Mouse (Mus musculus) forebrain, postnatal 0 days (tissue): Measurements from ENCODE around the gene Tceal9. TPM values are rescaled to one million over a fixed set of nuclear protein-coding genes. Genes with fewer than 3 reads are reported as not detected.

Source experiments
- ATAC-seq: fragments of 200-750 bp; cut with Nextera tagmentation; 2 replicates; pipeline ENCODE4 v1.8.0; 2017; ENCODE audit warnings: mild to moderate bottlenecking, moderate library complexity
- DNase-seq: peaks from one replicate; pipeline ENCODE4 v3.0.0-alpha.2; 2015
- H3K27ac ChIP-seq: fragments of 300-500 bp; sonication (generic); 2 replicates; pipeline ENCODE4 v1.5.1; 2014; ENCODE audit warnings: low read depth, mild to moderate bottlenecking, antibody characterized with exemption, low read length, moderate library complexity, mixed read lengths
- H3K27me3 ChIP-seq: fragments of 300-500 bp; sonication (generic); 2 replicates; pipeline ENCODE4 v1.6.1; 2014; ENCODE audit warnings: mild to moderate bottlenecking, low read length, mixed read lengths; ENCODE audit not compliant: insufficient read depth
- H3K36me3 ChIP-seq: fragments of 300-500 bp; sonication (generic); 2 replicates; pipeline ENCODE4 v1.6.1; 2014; ENCODE audit warnings: mild to moderate bottlenecking, moderate library complexity; ENCODE audit not compliant: insufficient read depth
- H3K4me1 ChIP-seq: fragments of 300-500 bp; sonication (generic); 2 replicates; pipeline ENCODE4 v1.6.1; 2014; ENCODE audit warnings: antibody characterized with exemption; ENCODE audit not compliant: insufficient read depth
- H3K4me2 ChIP-seq: fragments of 300-500 bp; sonication (generic); 2 replicates; pipeline ENCODE4 v1.6.1; 2014; ENCODE audit warnings: low read depth, mild to moderate bottlenecking, moderate library complexity
- H3K4me3 ChIP-seq: fragments of 300-500 bp; sonication (generic); 2 replicates; pipeline ENCODE4 v1.5.1; 2014; ENCODE audit warnings: low read depth, low read length, mixed read lengths
- H3K9ac ChIP-seq: fragments of 300-500 bp; sonication (generic); 2 replicates; pipeline ENCODE4 v1.6.1; 2014; ENCODE audit warnings: mild to moderate bottlenecking
- H3K9me3 ChIP-seq: fragments of 300-500 bp; sonication (generic); 2 replicates; pipeline ENCODE4 v1.6.1; 2016; ENCODE audit warnings: low read length
- CTCF ChIP-seq: sonication (generic); IDR thresholded peaks from 2 replicates; pipeline ENCODE4 v1.5.1; 2016; ENCODE audit warnings: antibody characterized with exemption, control low read depth, low read depth
- WGBS: fragments of 180-500 bp; shearing (Covaris S2); extraction: QIAGEN DNeasy Blood & Tissue Kit; methylation state at CpG from one replicate; pipeline ENCODE4 v1.1.7; 2014; 5-methylcytosine and 5-hydroxymethylcytosine counted together
- polyA plus RNA-seq: library from polyadenylated mRNA; unstranded; fragments of >200 nt; fragmentation: Nextera tagmentation; extraction: Ambion mirVana; gene quantifications from 2 replicates; pipeline ENCODE4 v1.2.1, GENCODE M21; 2015
- total RNA-seq: library from RNA; depleted of rRNA; stranded (reverse); fragments of >200 nt; gene quantifications from 2 replicates; pipeline ENCODE4 v1.2.3, GENCODE M21; 2014

Gene Tceal9
- total and polyA plus RNA-seq, 2 experiments from 2014 or later: 182 to 263 TPM

DNA sequence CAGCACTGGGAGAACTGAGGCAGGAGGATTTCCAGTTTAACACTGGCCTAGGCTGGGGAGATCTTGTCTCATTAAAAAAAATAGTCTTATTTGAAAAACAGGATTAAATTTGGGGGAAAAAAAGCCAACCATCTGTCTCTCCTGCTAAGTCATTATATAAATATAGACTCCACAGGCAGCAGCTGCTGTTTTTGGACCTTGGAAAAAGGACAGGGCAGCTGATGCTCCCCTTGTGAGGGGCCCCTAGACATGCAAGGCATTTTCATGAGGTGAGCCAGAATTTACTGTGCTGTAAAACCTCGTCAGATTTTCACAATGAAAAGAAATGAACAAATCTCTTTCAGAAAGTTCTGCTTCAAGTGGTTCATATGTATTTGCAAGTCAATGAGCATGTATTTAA is 28.6 kb upstream of the Tceal9 start:
- H3K9me3 ChIP-seq: no peaks in the 10 kb centered on the region
- no peak for DNase-seq
- H3K9ac ChIP-seq: no peak overlapping the region

DNA sequence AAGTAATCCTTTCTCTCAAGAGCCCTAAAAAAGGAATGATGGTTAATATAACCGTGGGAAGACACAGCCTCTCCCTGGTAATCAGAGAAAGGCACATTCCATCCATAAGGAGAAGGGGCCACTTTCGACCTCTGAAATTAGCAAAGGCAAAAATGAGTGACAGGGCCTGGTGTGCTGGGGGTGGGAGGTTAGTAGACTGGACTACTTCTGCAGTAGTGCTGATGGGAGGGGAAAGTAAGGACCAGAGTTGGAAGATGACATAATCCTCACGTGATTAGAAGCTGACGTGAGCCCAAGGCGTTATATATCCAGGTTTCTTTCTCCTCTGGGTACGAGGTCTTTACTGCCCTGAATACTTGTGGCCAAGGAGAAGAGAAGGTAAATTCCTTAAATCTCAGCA is 21.2 kb upstream of the Tceal9 start:
- Histone ChIP-seq H3K36me3 (no peaks in the 10 kb centered on the region), H3K4me1 (no peaks in the 10 kb centered on the region), H3K4me2 (no peak overlapping the region), H3K27me3 (no peaks in the 10 kb centered on the region), H3K9me3 (no peaks in the 10 kb centered on the region), H3K27ac (no peak overlapping the region), H3K9ac (no peak overlapping the region), H3K4me3 (no peak overlapping the region)
- ATAC-seq (no peak), DNase-seq (no peak)
- 74% methylated on average over 6 of the region's 6 CpGs for WGBS
- no peak for TF ChIP-seq CTCF

More for the DNA sequence above, 28.6 kb upstream of the Tceal9 start:
- no peaks in the 10 kb centered on the region for H3K36me3 ChIP-seq
- no peak overlapping the region for H3K4me3 ChIP-seq
- 30% methylated on average over 1 of the region's 1 CpGs for WGBS
- H3K27ac ChIP-seq: no peak overlapping the region
- no peak for TF ChIP-seq CTCF
- ATAC-seq: no peak
- no peaks in the 10 kb centered on the region for H3K27me3 ChIP-seq
- H3K4me1 ChIP-seq: no peaks in the 10 kb centered on the region
- no peak overlapping the region for H3K4me2 ChIP-seq

- H3K27me3 ChIP-seq: no peaks in the 10 kb centered on the region
- H3K4me2 ChIP-seq: no peak overlapping the region
- 61% methylated on average over 5 of the region's 5 CpGs for WGBS
- no peaks in the 10 kb centered on the region for H3K36me3 ChIP-seq
- H3K4me3 ChIP-seq: no peak overlapping the region
- TF ChIP-seq CTCF: no peak
- ATAC-seq (no peak), DNase-seq (no peak)
- no peaks in the 10 kb centered on the region for H3K4me1 ChIP-seq
- H3K9me3 ChIP-seq: no peaks in the 10 kb centered on the region
- no peak overlapping the region for H3K27ac ChIP-seq
- no peak overlapping the region for H3K9ac ChIP-seq
Observed at GRCm38 (mm10) chrX:136227768-136228167, 17.1 kb upstream of the Tceal9 start.

DNA sequence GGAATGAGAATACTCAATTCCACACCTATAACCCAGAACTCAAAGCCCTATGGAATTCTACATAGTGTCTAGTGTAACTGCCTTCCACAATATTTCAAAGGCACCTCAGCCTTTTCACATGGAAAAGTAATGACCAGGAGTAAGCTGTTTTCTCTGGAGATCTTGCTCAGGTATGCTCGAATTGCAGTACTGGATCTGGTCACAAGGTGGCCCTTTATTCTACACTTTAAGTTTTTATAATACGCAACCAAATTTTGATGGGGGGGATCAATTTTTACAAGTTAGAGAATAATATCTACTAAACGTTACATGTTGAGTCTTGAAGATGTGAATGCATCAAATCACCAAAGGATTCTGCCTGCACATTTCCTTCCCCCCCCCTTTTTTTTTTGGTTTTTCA is 6.8 kb upstream of the Tceal9 start:
- H3K9me3 ChIP-seq: no peaks in the 10 kb centered on the region
- H3K36me3 ChIP-seq: no peaks in the 10 kb centered on the region
- ATAC-seq (no peak), DNase-seq (peak; percentile 65)
- peak; percentile 58 for TF ChIP-seq CTCF
- no peaks in the 10 kb centered on the region for H3K4me1 ChIP-seq
- WGBS: 43% methylated on average over 3 of the region's 3 CpGs
- no peak overlapping the region for H3K4me3 ChIP-seq
- H3K4me2 ChIP-seq: no peak overlapping the region
- no peak overlapping the region for H3K9ac ChIP-seq
- H3K27ac ChIP-seq: no peak overlapping the region
- no peaks in the 10 kb centered on the region for H3K27me3 ChIP-seq

DNA sequence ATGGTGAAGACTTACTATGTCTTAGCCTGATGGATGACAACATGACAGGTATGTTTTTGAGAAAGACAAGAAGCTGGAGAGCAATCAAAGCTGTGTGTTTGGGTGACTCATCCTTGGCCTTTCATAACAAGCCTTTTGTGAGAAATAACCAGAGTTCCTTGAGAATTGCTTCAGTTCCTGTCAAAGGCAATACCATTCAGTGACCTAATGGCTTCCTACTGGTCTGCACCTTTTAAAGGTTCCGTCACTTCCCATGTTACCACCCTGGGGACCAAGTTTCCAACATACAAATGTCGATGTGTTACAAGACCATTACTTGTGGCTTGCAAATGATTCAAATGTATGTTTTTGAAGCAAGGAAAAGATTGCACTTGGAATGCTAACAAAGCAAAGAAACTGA is 1.7 kb upstream of the Tceal9 start:
- H3K36me3 ChIP-seq: 0 out of 2 replicates have a peak, but pooled peaks cover 2% of the 10 kb centered on the region
- DNase-seq (no peak), ATAC-seq (no peak)
- H3K27ac ChIP-seq: no peak overlapping the region
- H3K9me3 ChIP-seq: no peaks in the 10 kb centered on the region
- H3K4me3 ChIP-seq: no peak overlapping the region
- 89% methylated on average over 2 of the region's 2 CpGs for WGBS
- H3K27me3 ChIP-seq: no peaks in the 10 kb centered on the region
- no peak overlapping the region for H3K4me2 ChIP-seq
- no peak overlapping the region for H3K9ac ChIP-seq
- no peak for TF ChIP-seq CTCF
- no peaks in the 10 kb centered on the region for H3K4me1 ChIP-seq

DNA sequence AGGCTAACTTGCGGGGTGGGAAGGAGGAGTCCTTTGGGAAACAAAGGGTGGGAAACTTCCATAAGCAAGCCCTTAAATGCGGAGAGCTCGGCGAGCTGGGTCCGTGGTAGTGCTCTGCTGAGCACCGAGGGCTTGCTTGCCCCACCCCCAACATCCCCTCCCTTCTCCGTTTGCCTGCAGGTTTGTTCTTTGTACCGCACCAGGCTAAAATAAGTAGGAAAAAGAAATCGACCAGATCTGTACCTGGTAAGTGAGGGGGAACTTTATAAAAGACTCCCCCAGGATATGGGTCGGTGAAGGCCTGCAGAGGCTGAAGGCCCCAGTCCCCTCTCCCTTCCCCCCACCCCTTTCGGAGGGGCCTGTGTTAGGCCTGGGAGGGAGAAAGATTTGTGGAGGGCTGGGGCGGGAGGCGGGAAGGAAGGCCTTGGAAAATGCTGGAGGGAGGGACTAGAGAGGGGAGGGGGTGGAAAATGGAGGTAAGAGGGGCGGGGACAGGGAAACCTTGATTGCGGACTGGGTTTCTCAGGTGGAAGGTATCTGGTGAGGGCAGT is 717 bp downstream of the Tceal9 start:
- peak; percentile 50 for DNase-seq
- 25% methylated on average over 15 of the region's 15 CpGs for WGBS
- H3K9ac ChIP-seq: peak overlapping the region; percentile 55
- H3K36me3 ChIP-seq: 0 out of 2 replicates have a peak, but pooled peaks cover 2% of the 10 kb centered on the region
- no peak for TF ChIP-seq CTCF
- peak; percentile 80 for ATAC-seq
- peak overlapping the region; percentile 48 for H3K4me3 ChIP-seq
- H3K27ac ChIP-seq: peak overlapping the region; percentile 67
- H3K27me3 ChIP-seq: no peaks in the 10 kb centered on the region
- H3K9me3 ChIP-seq: no peaks in the 10 kb centered on the region
- H3K4me1 ChIP-seq: no peaks in the 10 kb centered on the region
- H3K4me2 ChIP-seq: peak overlapping the region; percentile 49

GRCm38 (mm10) chrX:136248811-136249210 is 3.9 kb downstream of the Tceal9 start:
- WGBS: 65% methylated on average over 6 of the region's 6 CpGs
- no peaks in the 10 kb centered on the region for H3K4me1 ChIP-seq
- no peak for ATAC-seq
- H3K9ac ChIP-seq: no peak overlapping the region
- no peak for DNase-seq
- 0 out of 2 replicates have a peak, but pooled peaks cover 2% of the 10 kb centered on the region for H3K36me3 ChIP-seq
- H3K4me3 ChIP-seq: no peak overlapping the region
- no peak overlapping the region for H3K4me2 ChIP-seq
- no peak for TF ChIP-seq CTCF
- no peak overlapping the region for H3K27ac ChIP-seq
- H3K27me3 ChIP-seq: no peaks in the 10 kb centered on the region
- no peaks in the 10 kb centered on the region for H3K9me3 ChIP-seq

DNA sequence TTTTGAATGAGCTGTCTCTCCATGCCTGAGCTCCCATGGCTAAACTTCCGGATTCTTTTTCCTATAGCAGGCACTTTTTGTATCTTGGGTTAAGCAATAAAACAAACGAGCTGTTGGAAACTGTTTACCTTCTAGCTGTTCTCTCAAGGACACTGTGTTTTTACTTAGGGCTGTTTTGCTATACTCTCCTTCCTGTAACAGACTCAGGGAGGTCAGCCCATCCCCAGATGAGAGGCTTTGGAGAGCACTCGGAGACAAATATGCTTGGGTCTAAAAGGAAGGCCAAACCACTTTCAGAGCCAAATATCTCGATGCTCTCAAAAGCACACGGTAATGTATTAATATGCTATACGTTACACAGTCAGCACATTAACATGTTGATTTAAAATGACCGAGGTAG is 4.8 kb downstream of the Tceal9 start:
- no peak for TF ChIP-seq CTCF
- H3K9ac ChIP-seq: no peak overlapping the region

More for the DNA sequence above, 4.8 kb downstream of the Tceal9 start:
- ATAC-seq: no peak
- H3K4me3 ChIP-seq: no peak overlapping the region
- 78% methylated on average over 7 of the region's 7 CpGs for WGBS
- no peak overlapping the region for H3K4me2 ChIP-seq
- no peaks in the 10 kb centered on the region for H3K27me3 ChIP-seq
- H3K36me3 ChIP-seq: 0 out of 2 replicates have a peak, but pooled peaks cover 2% of the 10 kb centered on the region
- no peak for DNase-seq
- H3K27ac ChIP-seq: no peak overlapping the region
- H3K9me3 ChIP-seq: no peaks in the 10 kb centered on the region
- no peaks in the 10 kb centered on the region for H3K4me1 ChIP-seq
